Mouse (Mus musculus): ENCODE measurements around the gene Acin1. TPM values are rescaled to one million over a fixed set of nuclear protein-coding genes. Genes with fewer than 3 reads are reported as not detected.
"Not testable (repeated sequence)": the region's sequence is repeated elsewhere in the genome, so short reads cannot be mapped to it uniquely, and the experiment has no call there.

Acin1 gene
- polyA plus RNA-seq, 1 experiment from 2014 or later = 130 TPM

DNA sequence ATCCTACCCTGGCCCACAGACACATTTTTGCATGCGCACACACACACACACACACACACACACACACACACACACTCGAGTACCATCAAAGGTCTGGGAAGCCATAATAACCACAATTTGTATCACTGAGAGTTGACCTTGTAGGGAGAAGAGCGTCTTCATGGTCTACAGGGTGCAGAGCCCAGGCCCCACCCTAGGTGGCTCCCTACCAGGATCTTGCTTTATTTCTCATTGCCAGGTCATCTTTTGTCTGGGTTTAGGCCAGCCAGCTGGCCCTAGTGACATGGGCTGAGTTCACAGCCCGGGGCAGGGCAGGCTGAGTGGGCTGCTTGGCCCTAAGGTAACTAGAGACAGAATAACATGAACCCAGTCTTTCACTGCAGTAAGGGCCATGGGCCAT lies 52.5 kb downstream of the Acin1 start:
- no peak for DNase-seq (ENCODE audit: low spot score)
- Histone ChIP-seq H3K27ac (no peak overlapping the region), H3K4me3 (no peak overlapping the region), H3K36me3 (peaks cover 96% of the 10 kb centered on the region), H3K9me3 (no peaks in the 10 kb centered on the region), H3K4me1 (replicated peaks) (peaks cover 1% of the 10 kb centered on the region), H3K27me3 (ENCODE audit: insufficient read depth, poor library complexity, severe bottlenecking) (no peaks in the 10 kb centered on the region)
- WGBS = 80% methylated on average over 4 of the region's 4 CpGs

DNA sequence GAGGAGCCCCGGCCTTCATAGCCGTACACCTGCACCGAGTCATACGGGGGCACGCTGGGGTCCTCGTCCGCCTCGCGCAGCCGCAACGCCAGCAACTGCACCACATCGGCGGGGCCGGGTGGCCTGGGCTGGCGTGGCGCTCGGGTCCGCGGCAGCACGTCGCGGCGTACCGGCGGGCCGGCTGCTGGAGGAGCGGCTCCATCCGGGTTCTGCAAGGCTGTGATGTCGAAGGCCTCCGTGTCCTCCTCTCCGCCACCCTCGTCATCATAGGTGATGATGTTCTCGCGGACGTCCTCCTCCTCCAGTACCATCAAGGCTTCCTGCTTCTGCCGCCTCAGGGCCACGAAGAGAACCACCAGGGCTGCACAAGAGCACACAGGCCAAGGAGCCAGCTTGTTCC lies 54.5 kb downstream of the Acin1 start:
- H3K36me3 ChIP-seq = peaks cover 81% of the 10 kb centered on the region
- WGBS = 91% methylated on average over 37 of the region's 37 CpGs
- no peaks in the 10 kb centered on the region for H3K27me3 ChIP-seq (ENCODE audit: insufficient read depth, poor library complexity, severe bottlenecking)
- 0 out of 2 replicates have a peak overlapping the region, but pooled peaks have one; percentile 35 for H3K27ac ChIP-seq
- no peak overlapping the region for H3K4me3 ChIP-seq
- no peak for DNase-seq (ENCODE audit: low spot score)
- H3K9me3 ChIP-seq = no peaks in the 10 kb centered on the region
- H3K4me1 ChIP-seq (replicated peaks) = no peaks in the 10 kb centered on the region

DNA sequence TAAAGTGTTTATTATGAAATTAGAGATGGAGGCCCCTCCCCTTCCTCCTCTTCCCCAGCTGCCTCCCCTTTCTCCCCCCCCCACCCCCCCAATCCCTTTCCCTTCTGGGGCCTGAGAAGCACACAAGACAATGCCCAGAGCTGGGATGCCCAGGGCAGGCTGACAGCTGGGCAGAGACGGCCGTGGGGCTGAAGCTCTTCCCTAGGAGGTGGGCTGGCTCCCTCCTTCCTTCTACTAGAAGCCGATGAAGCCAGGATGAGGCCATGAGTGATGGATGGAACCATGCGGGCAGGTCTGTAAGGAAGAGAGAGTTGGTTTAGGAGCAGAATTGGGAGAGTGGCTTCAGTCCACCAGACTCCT lies 55.5 kb downstream of the Acin1 start:
- no peaks in the 10 kb centered on the region for H3K4me1 ChIP-seq (replicated peaks)
- no peak overlapping the region for H3K27ac ChIP-seq
- no peak for DNase-seq (ENCODE audit: low spot score)
- H3K27me3 ChIP-seq (ENCODE audit: insufficient read depth, poor library complexity, severe bottlenecking) = no peaks in the 10 kb centered on the region
- peaks cover 71% of the 10 kb centered on the region for H3K36me3 ChIP-seq
- no peak overlapping the region for H3K4me3 ChIP-seq
- whole genome bisulfite sequencing = 73% methylated on average over 4 of the region's 4 CpGs
- no peaks in the 10 kb centered on the region for H3K9me3 ChIP-seq

DNA sequence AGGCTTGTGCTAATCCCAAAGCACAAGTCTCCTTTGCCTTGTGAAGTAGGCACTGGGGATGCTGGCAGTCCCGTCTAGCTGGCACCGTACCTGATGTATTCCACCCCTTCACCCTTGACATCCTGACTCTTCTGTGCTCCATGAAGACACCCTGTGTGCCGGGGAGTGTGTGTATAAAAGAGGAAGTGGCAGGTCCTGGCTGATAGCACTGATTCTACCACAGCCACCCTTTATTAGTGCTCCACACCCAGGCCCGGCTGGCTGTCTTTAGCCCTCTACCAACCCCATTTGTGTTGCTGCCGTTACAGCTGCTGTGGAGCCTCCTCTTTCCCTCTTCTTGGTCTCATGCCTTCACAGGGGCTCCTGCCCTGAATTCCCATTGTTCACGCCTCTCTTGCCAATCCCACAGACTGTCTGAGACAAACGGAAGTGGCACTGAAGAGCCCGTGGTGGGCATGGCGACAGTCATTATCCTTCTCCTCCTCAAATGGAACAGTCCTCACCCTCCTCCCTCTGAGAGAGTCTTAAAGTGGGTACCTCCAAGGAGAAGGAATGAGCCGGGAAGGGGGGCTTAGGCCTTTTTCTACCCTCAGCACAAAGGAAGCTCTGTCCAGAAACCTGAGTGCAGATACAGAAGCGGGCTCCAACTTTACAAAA lies 56.0 kb downstream of the Acin1 start:
- H3K36me3 ChIP-seq = peaks cover 66% of the 10 kb centered on the region
- no peaks in the 10 kb centered on the region for H3K27me3 ChIP-seq (ENCODE audit: insufficient read depth, poor library complexity, severe bottlenecking)
- peaks cover 1% of the 10 kb centered on the region; the same call in 1 of the 2 replicates for H3K4me1 ChIP-seq (replicated peaks)
- 79% methylated on average over 11 of the region's 11 CpGs for WGBS
- no peaks in the 10 kb centered on the region for H3K9me3 ChIP-seq
- H3K4me3 ChIP-seq = no peak overlapping the region
- DNase-seq (ENCODE audit: low spot score) = no peak
- no peak overlapping the region for H3K27ac ChIP-seq

DNA sequence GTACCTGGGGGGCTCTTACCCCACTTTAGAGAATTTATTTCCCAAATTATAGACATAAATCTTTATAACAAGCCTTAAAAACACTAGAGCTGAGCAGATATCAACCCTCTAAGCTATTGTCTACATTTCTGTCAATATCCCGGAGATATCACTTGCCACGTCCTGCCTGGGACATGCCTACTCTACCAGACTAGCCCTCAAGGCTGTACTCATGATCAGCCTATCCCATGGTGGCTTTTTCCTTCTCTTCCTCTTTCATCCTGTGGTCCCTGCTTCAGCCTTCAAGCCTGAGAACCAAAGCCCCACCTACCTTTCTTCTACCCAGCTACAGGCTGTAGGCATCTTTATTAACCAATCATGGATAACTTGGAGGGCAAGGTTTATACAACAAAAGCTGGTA lies 56.9 kb downstream of the Acin1 start:
- DNase-seq (ENCODE audit: low spot score) = no peak
- H3K4me3 ChIP-seq = no peak overlapping the region
- WGBS = 88% methylated on average over 2 of the region's 2 CpGs
- no peak overlapping the region for H3K27ac ChIP-seq
- peaks cover 57% of the 10 kb centered on the region for H3K36me3 ChIP-seq
- H3K9me3 ChIP-seq = no peaks in the 10 kb centered on the region
- H3K4me1 ChIP-seq (replicated peaks) = peaks cover 10% of the 10 kb centered on the region
- no peaks in the 10 kb centered on the region for H3K27me3 ChIP-seq (ENCODE audit: insufficient read depth, poor library complexity, severe bottlenecking)

DNA sequence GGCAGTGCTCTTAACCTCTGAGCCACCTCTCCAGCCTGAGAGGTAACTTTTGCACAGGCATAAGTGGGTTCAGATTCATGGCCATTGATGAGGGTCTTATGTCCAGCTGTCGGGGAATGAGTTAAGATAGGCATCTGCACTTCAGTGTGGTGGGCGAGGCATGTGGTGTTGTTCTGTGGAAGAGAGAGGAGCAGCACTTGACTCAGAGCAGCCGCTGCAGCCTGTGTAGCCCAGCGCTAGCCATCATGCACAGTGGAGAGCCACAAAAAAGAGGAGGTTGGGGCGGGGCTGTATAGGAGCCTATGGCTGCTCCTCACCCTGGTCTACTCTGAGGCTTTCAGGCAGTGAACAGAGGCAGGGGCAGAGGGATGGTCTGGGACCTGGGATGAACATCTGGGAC lies 58.6 kb downstream of the Acin1 start:
- 73% methylated on average over 5 of the region's 5 CpGs for WGBS

DNA sequence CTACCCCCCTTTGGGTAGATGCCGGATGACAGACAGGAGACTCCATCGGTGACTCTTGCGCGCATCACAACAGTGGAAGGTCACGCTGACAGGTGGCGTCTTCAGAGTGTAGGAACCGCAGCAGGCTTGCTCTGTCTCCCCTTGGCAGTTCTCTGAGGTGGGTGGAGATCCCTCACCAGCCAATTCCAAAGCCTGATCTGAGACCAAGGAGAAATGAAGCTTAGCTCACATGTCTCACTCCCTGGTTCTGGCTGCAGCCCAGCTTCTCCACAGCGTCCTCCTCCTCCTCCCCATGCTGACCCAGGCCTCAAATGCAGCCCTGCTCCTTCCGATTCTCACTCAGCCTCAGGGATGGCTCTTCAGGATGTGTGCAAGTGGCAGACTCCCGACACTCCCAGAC lies 61.8 kb downstream of the Acin1 start:
- no peak overlapping the region for H3K4me3 ChIP-seq
- no peaks in the 10 kb centered on the region for H3K9me3 ChIP-seq
- DNase-seq (ENCODE audit: low spot score) = no peak
- peak overlapping the region; percentile 62 for H3K27ac ChIP-seq
- H3K27me3 ChIP-seq (ENCODE audit: insufficient read depth, poor library complexity, severe bottlenecking) = no peaks in the 10 kb centered on the region
- peaks cover 17% of the 10 kb centered on the region for H3K4me1 ChIP-seq (replicated peaks)
- H3K36me3 ChIP-seq = peaks cover 8% of the 10 kb centered on the region; the same call in 1 of the 2 replicates
- WGBS = 66% methylated on average over 10 of the region's 10 CpGs

More for the DNA sequence above, 58.6 kb downstream of the Acin1 start:
- Histone ChIP-seq H3K4me1 (replicated peaks) (peaks cover 17% of the 10 kb centered on the region), H3K9me3 (no peaks in the 10 kb centered on the region), H3K36me3 (peaks cover 40% of the 10 kb centered on the region), H3K27ac (no peak overlapping the region), H3K27me3 (ENCODE audit: insufficient read depth, poor library complexity, severe bottlenecking) (no peaks in the 10 kb centered on the region), H3K4me3 (no peak overlapping the region)
- DNase-seq (ENCODE audit: low spot score) = no peak

DNA sequence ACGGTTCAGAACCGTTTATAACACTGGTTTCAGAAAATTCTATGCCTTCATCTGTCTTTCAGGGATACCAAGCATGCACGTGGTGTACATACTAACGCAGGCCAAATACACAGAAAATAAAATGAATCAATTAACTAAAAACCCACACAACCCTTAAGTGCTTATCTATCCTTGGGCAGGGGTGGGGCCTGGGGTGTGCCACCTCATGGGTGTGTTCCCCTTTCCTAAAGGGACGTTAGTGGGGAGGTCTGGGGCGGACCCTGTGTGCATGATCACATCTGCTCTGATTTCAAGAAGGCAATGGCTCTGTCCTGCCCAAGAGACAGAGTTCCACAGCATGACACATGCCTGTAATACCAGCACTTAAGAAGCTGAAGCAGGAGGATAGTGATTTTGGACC lies 63.4 kb downstream of the Acin1 start:
- Histone ChIP-seq H3K4me1 (replicated peaks) (peaks cover 17% of the 10 kb centered on the region), H3K9me3 (no peaks in the 10 kb centered on the region), H3K4me3 (no peak overlapping the region), H3K27me3 (ENCODE audit: insufficient read depth, poor library complexity, severe bottlenecking) (no peaks in the 10 kb centered on the region), H3K27ac (no peak overlapping the region), H3K36me3 (no peaks in the 10 kb centered on the region)
- WGBS = 86% methylated on average over 6 of the region's 6 CpGs
- DNase-seq (ENCODE audit: low spot score) = no peak

DNA sequence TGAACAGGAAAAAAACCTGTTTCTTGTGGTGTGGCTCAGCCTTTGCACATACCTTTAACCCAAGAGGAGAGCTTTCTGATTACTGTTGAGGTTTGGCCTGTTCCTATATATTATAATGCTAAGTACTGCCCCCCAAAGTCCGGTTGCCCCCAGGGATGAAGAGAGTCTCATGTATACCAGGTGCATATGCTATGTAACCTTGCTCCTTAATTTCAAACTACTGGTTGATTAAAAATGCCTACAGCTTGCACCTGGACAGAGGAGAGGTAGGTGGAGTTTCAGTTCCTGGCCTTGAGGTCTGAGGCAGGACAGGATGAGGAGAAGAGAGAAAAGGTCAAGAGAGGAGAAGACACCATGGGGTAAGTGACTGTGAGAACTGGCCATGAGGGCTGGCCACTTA lies 65.6 kb downstream of the Acin1 start, which contains the start of gene Psmb11:
Psmb11 (plus strand) TSS at position 301 of the 400 bp plus-strand sequence.
- no peak for DNase-seq (ENCODE audit: low spot score)
- H3K27me3 ChIP-seq (ENCODE audit: insufficient read depth, poor library complexity, severe bottlenecking) = no peaks in the 10 kb centered on the region
- peaks cover 31% of the 10 kb centered on the region for H3K4me1 ChIP-seq (replicated peaks)
- no peak within 1 kb of the TSS for H3K4me3 ChIP-seq
- no peak within 1 kb of the TSS for H3K27ac ChIP-seq
- WGBS = 88% methylated on average over 1 of the region's 1 CpGs
- H3K9me3 ChIP-seq = no peaks in the 10 kb centered on the region
- peaks cover 5% of the 10 kb centered on the region for H3K36me3 ChIP-seq

DNA sequence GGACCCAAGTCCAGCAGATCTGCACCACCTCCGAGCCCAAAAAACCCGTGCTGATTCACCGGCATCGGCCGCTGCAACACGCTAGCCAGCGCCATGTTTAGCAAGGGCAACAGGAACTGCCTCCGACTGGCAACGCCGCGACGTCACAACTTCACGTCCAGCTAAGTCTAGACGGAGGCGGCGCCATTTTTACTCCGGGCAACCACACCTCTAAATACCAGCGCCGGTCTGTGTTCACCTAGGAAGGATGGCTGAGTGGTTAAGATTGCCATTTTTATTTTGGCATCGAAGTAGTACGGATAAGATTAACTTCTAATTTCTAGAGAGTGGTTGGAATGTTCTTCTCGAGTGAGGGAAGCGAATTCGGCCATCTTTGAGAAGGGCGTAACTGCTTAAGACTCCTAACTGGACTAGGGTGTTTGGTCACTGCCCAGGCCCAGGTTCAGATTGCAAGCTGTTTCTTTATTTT lies 68.8 kb downstream of the Acin1 start, which contains the start of gene Psmb5:
Psmb5 (minus strand) TSS at position 126 of the 469 bp plus-strand sequence.
- Histone ChIP-seq H3K27me3 (ENCODE audit: insufficient read depth, poor library complexity, severe bottlenecking) (no peaks in the 10 kb centered on the region), H3K4me1 (replicated peaks) (peaks cover 15% of the 10 kb centered on the region), H3K36me3 (peaks cover 35% of the 10 kb centered on the region), H3K9me3 (no peaks in the 10 kb centered on the region), H3K4me3 (peak within 1 kb of the TSS; percentile 98), H3K27ac (peak within 1 kb of the TSS; percentile 95)
- WGBS = under 1% methylated on average over 25 of the region's 25 CpGs
- DNase-seq (ENCODE audit: low spot score) = peak; percentile 91

DNA sequence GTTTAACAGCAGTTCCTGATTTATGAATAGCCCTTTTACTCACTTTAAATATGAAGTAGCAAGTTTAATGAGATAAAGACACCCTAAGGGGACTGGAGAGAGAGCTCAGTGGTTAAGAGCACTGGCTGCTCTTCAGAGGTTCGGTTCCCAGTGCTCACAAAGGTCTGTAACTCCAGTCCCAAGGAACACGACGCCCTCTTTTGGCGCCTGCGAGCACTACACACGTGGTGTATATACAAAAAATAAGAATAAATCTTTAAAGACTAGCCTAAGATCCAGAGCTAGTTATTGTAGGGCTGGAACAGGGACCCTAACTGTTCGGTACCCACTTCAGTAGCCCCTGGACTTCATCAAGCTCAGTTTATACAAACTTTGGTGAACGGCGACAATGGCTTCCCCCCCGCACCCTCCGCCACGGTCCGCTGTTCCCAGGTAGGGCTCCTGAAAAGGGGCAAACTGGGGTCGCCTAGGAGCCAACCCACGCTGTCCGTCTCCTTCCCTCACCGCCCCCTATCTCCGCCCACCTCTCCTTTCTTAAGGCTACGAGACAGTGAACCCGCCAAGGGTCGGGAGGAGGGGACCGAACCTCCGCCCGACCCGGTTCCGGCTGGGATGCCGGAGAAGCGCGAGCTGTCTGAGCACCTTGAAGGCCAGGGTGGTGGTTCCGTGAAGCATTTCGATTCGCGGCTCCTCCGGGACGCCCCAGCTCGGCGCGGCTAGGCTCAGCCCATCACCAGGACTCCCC lies 69.4 kb downstream of the Acin1 start:
- peaks cover 15% of the 10 kb centered on the region for H3K4me1 ChIP-seq (replicated peaks)
- peak overlapping the region; percentile 95 for H3K27ac ChIP-seq
- peak overlapping the region; percentile 98 for H3K4me3 ChIP-seq
- H3K36me3 ChIP-seq = peaks cover 41% of the 10 kb centered on the region
- peak; percentile 63 for DNase-seq (ENCODE audit: low spot score)
- WGBS = 2% methylated on average over 38 of the region's 38 CpGs
- H3K9me3 ChIP-seq = no peaks in the 10 kb centered on the region
- no peaks in the 10 kb centered on the region for H3K27me3 ChIP-seq (ENCODE audit: insufficient read depth, poor library complexity, severe bottlenecking)

DNA sequence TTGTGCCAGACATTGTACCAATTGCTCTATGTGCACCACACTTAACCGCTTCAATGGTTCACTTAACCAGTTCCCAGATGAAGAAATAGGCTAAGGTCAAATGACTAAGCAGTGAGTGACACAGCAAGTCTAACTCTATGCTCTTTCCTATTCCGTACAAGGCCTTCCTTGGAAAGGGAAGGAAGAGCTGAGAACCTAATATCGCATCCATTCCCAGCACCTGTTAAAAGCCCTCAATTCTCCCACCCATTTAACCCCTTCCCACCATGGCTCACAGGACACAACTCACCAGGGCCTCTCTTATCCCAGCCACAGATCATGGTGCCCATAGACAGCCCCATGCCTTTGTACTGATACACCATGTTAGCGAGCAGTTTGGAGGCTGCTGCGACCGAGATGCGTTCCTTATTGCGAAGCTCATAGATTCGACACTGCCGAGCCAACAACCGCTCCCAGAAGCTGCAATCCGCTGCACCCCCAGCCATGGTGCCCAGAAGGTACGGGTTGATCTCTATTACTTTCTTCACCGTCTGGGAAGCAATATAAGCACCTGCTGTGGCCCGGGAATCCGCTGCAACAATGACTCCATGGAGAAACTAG lies 70.4 kb downstream of the Acin1 start:
- Histone ChIP-seq H3K36me3 (peaks cover 51% of the 10 kb centered on the region), H3K27ac (no peak overlapping the region)
- WGBS = 94% methylated on average over 16 of the region's 16 CpGs

DNA sequence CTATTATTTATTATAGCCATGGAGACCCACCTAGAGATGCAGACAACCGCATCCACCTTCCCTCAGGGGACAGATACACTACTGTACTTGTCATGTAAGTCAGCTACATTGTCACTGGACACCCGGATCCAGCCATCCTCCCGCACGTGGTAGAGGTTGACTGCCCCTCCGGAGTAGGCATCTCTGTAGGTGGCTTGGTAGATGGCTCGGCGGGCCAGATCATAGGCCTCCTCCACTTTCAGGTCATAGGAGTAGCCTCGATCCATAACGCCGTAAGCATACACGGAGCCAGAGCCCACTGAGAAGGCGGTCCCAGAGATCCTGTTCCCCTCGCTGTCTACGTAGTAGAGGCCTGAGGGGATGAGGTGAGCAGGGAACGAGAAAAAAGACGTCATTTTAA lies 72.6 kb downstream of the Acin1 start:
- peaks cover 60% of the 10 kb centered on the region for H3K36me3 ChIP-seq
- peaks cover 15% of the 10 kb centered on the region for H3K4me1 ChIP-seq (replicated peaks)
- H3K27me3 ChIP-seq (ENCODE audit: insufficient read depth, poor library complexity, severe bottlenecking); H3K4me3 ChIP-seq; DNase-seq (ENCODE audit: low spot score); H3K9me3 ChIP-seq; H3K27ac ChIP-seq: not testable (repeated sequence)
- 92% methylated on average over 16 of the region's 16 CpGs for WGBS

More for the DNA sequence above, 70.4 kb downstream of the Acin1 start:
- H3K27me3 ChIP-seq (ENCODE audit: insufficient read depth, poor library complexity, severe bottlenecking) = no peaks in the 10 kb centered on the region
- DNase-seq (ENCODE audit: low spot score) = no peak
- H3K4me1 ChIP-seq (replicated peaks) = peaks cover 15% of the 10 kb centered on the region
- peak overlapping the region; percentile 98; the same call in 1 of the 2 replicates for H3K4me3 ChIP-seq
- no peaks in the 10 kb centered on the region for H3K9me3 ChIP-seq

Data from hindbrain, embryonic 10.5 days (tissue).